Mouse (Mus musculus): Measurements from ENCODE around the gene Oser1. TPM values are rescaled to one million over a fixed set of nuclear protein-coding genes. Genes with fewer than 3 reads are reported as not detected.

The Oser1 gene
- total RNA-seq, 2 experiments from 2014 or later: 87.4 to 93.2 TPM

GRCm38 (mm10) chr2:163410211-163410610, 14.3 kb downstream of the Oser1 start:
- ATAC-seq (replicated peaks; ENCODE audit: poor library complexity): no peak

DNA sequence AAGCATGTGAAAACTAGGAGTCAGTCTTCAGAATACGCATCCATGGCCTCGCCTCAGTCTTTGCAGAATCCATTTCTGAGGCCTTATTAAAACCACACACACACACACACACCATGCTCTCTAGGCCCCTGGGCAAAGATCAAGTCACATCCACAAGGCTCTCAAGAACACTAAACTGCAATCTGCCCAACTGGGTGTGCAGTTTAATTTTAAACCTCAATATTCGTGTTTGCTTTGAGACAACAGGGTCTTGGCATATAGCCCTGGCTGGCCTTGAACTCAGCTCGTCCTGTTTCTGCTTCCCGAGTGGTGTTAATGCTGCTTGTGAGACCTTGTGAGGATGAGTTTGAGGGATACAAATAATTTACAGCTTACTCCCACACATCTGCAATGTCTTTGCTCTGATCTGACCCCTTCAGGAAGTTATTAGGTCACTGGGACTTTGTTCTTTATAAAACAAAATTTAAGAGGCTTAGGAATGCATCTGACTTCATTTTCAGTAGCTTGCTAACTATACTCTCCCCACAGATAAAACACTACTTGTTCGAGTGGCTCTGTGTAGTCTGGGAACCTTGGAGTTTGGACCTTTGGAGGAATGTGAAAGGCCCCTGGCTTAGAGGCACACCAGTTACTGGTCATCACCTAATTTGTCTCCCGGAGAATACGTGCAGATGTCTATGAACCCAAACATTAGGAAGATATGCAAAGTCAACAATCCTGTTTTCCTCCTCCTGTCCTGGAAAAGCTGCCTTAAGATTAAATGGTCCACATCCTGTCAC, 20.3 kb downstream of the Oser1 start:
- no peak for ATAC-seq (replicated peaks; ENCODE audit: poor library complexity)

- ATAC-seq (replicated peaks; ENCODE audit: poor library complexity): peak; percentile 99
Observed at GRCm38 (mm10) chr2:163401221-163401620, 23.3 kb downstream of the Oser1 start.

DNA sequence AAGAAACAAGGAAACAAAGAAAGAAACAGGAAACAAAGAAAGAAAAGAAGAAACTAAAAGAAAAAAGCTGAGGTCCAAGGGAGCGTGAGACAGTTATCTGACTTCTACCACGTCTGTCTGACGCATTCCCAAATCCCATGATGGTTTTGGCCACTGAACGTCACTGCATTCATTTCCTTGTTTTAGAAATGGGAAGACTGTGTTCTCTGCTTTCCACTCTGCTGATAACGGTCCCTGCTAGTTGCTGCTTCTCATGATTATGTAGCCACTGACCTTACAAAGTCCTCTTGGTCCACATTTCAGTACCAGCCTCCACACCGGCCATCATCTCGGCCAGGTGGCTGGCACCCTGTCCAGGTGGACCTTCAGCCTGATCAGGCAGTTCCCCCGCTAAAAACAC, 25.3 kb downstream of the Oser1 start:
- ATAC-seq (replicated peaks; ENCODE audit: poor library complexity): no peak

- ATAC-seq (replicated peaks; ENCODE audit: poor library complexity): no peak
Observed at GRCm38 (mm10) chr2:163398770-163399169, 25.7 kb downstream of the Oser1 start.

DNA sequence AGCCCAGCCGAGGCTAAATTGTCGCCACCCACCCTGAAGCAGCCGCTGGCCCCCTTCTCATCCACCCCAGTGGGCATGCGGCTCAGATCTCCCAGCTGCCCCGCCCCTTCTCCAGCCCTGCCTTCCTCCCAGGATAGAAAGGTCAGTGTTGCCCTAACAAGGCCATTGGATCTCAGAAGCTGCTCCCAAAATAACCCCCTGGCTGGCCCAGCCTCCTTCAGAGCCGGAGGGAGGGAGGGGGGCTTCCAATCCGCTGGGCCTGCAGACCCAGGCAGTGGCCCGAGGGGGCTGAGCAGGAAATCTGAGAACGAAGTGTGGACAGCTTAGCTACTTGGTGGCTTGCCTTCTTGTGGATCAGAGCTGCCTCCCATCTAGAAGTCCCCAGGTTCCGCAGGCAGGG, 26.6 kb downstream of the Oser1 start, which contains the start of gene Jph2:
Gene Jph2 (minus strand): TSS at position 89 of the 400 bp plus-strand sequence.
- no peak for ATAC-seq (replicated peaks; ENCODE audit: poor library complexity)

- no peak for ATAC-seq (replicated peaks; ENCODE audit: poor library complexity)
Observed at GRCm38 (mm10) chr2:163397071-163397470, 27.4 kb downstream of the Oser1 start.

DNA sequence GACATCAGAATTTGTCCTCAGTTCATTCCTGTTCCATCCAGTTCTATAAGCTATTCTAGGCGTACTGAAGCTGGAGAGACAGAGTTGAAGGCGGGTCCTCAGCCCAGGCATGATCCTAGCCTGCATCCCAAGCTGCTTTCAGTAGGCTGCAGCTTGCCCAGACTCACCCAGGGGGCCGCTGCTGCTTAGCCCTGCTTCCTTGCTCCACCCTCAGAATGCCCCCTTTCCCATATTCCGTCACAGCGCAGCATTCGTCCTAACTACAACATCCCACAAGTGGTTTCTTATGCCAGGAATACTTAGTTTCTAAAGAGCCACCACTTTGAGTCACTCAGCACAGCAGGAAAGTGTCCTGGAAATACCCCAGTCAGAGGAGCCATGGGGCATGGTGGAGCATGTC, 29.5 kb downstream of the Oser1 start:
- ATAC-seq (replicated peaks; ENCODE audit: poor library complexity): no peak

DNA sequence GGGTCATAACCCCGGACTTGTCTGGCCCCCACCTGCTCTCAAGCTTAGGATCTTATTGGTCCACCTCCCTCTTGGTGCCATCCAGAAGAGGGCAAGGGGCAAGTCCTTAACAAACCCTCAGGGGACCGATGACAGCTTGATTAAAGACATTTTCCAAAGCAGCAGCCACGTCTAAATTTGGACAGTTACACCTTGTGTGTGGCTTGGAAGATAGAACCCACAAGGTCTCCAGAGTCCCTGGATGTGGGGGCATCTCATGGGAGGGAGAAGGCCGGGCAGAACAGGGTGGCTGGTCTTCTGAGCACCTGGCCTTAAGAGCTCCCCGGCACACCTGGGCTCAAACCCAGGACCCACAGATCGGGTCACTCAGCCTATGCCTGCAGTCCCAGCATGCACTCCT, 30.5 kb downstream of the Oser1 start:
- ATAC-seq (replicated peaks; ENCODE audit: poor library complexity): no peak

DNA sequence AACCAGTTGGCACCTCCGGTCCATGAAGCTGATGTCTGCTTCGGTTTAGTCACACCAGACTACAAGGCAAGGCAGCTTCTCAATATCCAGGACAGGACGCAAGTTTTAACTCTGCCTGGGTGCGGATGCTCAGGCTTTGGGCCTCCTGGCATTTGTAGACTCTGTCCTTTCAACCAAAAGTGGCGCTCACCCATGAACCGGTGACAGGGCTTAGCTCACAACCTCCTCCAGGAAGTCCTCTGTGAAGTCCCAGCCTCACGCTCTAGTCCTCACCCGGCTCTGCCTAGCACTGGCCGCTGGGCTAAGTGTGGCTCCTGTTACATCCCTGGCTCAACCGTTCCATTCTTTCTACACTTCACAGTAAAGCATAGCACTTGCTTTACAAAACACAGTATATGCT, 31.3 kb downstream of the Oser1 start:
- ATAC-seq (replicated peaks; ENCODE audit: poor library complexity): no peak

DNA sequence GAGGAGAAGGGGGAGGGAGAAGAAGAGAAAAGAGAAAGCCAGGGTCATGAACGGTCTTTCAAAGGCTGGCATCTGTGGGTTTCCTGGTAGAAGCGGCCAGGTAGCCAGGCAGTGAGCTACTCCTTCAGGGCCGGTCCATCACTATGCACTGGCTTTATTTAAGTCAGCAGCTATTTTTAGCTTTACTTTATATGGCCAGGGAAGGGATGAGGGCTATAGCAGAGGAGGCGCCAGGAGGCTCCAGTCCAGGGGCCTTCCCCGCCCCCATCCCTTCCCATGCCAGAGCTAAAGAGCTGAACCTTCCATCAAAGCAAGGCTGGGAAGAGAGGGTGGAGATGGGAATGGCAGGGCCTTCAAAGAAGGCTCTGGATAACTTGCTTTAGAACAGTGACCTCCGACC, 32.1 kb downstream of the Oser1 start:
- no peak for ATAC-seq (replicated peaks; ENCODE audit: poor library complexity)

DNA sequence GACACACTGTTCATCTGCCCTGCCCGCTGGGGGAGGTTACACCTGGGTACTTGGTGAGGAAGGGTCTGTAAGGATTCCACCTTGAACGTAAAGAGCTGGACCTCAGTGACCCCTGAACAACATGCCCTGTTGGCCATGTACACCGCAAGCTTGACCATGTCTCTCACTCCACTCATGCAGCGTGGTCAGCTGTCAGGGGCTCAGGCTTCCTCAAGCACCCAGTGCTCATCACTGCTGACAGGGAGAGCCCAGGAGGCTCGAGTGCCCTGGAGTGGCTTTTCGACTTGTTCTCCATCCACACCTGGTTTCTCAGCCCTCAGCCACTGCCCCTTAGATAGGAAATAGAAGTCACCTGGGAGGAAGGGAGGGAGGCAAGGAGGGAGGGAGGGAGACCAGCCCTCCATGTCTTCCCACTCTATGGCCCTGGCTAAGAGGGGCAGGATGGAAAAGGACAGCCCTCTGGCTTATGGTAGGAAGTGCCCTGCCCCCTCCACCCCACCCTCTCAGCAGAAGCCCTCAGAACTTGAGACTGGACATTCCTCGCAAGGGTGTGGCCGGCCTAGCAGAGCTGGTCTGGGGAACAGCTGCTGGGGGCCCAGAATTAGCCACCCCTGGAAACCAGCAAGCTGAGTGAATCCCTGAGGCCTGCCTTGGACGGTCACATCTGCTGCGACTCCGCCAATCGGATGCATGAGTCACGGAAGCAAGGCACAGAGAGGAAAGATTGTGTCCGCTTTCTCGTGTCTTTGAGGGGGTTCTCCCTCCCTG, 37.9 kb downstream of the Oser1 start:
- no peak for ATAC-seq (replicated peaks; ENCODE audit: poor library complexity)

DNA sequence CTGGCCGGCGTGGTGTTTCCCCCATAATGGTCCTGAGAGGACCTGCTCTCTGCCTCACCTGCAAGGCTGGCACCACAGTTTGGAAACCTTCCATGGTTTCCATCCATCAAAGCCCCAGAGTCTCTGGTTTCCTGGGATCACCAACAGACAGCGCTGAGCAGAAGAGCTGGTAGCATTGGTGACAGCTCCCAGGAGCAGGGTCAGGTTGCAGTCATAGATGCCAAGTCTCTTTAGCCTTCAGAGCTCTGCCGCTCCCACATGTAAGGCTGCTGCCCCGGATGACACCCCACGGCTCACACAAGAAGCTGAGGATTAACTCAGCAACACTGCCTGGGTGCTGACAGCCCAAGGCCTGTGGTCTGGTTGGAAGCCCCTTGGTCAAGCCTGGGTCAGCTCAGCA, 39.4 kb downstream of the Oser1 start:
- no peak for ATAC-seq (replicated peaks; ENCODE audit: poor library complexity)

DNA sequence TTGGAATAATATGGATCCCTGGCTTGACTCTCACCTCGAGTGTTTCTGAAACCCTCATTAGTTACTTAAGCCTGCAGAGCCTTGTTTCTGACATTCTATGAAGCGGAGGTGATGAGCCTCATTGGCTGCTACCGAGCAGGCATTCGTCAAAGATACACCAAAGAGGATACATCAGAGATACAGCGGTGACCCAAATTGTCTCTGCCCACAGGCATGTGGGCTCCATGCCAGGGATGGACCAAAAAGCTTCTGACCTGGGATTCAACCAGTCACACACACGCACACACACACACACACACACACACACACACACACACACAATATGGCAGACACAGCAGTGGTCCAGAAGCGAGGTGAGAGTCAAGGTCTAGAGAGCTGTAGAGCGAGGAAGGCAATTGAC, 43.3 kb downstream of the Oser1 start:
- no peak for ATAC-seq (replicated peaks; ENCODE audit: poor library complexity)

- ATAC-seq (replicated peaks; ENCODE audit: poor library complexity): no peak
Observed at GRCm38 (mm10) chr2:163379366-163379765, 45.1 kb downstream of the Oser1 start.

GRCm38 (mm10) chr2:163376082-163376481, 48.4 kb downstream of the Oser1 start:
- ATAC-seq (replicated peaks; ENCODE audit: poor library complexity): no peak

- no peak for ATAC-seq (replicated peaks; ENCODE audit: poor library complexity)
Observed at GRCm38 (mm10) chr2:163375468-163375867, 49.0 kb downstream of the Oser1 start.

DNA sequence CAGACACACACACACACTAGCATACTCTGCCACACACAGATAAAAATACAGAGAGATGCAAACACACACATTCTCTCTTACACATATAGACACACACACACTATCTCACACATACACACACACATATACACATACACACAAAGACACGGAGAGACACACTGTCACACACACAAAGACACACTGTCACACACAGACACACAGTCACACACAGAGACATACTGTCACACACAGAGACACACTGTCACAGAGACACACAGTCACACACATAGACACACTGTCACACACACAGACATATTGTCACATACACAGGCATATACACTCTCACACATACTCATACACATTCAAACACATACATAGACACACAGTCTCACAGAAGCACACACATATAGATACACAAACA, 51.9 kb downstream of the Oser1 start:
- no peak for ATAC-seq (replicated peaks; ENCODE audit: poor library complexity)

- no peak for ATAC-seq (replicated peaks; ENCODE audit: poor library complexity)
Observed at GRCm38 (mm10) chr2:163370175-163370574, 54.3 kb downstream of the Oser1 start.

DNA sequence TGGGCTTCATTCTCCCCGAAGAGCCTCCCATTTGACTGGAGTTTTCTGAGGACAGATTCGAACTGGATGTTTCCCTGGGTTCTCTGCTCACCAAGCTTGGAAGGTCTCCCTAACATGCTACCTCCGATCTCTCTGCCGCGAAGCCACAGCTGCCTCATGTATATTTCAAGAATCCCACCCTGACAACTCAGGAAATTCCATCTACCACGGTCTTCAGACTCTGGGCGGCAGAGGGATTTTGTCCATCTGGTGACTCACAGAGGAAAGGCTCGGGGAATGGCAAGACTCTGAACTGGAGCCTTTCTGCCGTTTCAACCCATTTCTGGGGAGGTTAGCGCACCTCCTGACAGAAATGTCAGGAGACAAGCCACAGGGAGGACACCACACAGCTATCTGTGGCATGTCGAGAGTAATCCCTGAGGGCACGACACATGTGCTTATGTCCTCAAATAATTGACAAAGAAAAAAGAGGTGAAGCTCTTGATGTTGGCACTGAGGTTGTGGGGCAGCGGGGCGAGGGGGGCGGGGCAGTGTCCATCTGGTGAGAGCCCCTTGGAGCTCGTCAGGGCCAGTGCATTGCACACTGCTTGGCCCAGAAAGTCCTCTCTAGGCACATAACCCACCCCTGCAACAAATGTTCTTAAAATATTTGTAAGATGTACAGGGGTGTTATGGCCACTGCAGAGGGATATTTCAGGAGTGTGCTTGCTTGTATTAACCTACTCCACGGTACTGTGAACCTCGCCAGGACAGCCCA, 59.5 kb downstream of the Oser1 start:
- no peak for ATAC-seq (replicated peaks; ENCODE audit: poor library complexity)

Measured in megakaryocyte progenitor cell, adult 5-6 weeks (primary cell).